Mouse (Mus musculus): ENCODE results near the gene Sytl3.

Sytl3 gene

DNA sequence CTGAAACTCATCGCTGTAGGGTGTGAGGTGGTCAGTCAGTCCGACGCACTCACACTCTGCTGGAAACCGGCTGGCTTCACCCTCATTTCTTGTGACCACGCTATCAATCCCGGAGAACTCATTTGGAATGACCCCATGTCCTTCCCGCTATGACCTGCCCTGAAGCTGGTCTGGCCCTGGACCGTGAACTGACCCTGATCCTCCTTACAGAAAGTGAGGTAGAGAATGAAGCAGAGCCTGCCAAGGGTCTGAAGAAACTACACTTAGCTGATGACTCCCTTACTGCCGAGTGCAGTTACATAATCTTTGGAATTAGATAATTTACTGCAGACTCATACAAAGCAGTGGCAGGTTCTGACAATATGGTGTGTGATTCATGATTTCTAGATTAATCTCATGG is 96.3 kb downstream of the Sytl3 start:
- DNase-seq (ENCODE audit: low spot score in 2 of 2) = no peak

DNA sequence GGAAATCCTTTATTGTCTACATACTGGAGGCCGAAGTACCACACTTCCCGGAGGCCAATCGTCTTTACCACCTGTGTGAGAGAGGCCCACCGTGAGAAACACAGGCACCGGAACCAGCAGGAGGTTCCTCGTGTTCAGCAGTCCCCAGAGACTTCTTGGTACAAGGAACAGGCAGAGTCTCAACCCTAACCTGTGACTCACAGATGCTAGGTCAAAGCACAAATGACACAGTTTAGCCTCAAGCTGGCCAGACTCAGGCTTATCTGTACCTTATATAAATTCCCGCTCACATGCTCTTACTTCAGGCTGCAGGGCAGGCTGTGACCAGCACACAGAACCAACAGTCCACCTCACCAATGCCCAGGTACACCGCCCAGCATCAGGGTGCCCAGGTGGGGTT is 97.0 kb downstream of the Sytl3 start:
- DNase-seq (ENCODE audit: low spot score in 2 of 2) = no peak

DNA sequence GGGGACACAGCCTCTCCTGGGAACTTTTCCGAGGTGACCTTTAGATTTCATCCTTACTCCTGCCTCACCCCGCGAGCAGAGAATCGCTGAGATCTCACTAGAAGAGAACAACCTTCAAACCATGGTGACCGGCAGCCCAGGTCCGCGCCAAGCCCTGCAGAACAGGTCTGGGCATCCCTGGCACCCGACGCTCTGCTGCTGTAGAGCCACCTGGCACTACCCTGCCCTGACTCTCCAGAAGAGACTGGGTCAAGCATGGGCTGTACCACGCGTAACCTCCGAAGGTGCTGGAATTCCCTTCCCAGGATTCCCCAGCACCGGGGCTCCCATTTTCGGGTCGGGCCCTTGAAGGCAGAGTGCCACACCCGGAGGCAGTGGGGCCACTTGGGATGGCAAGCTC is 99.0 kb downstream of the Sytl3 start:
- DNase-seq (ENCODE audit: low spot score in 2 of 2) = no peak

DNA sequence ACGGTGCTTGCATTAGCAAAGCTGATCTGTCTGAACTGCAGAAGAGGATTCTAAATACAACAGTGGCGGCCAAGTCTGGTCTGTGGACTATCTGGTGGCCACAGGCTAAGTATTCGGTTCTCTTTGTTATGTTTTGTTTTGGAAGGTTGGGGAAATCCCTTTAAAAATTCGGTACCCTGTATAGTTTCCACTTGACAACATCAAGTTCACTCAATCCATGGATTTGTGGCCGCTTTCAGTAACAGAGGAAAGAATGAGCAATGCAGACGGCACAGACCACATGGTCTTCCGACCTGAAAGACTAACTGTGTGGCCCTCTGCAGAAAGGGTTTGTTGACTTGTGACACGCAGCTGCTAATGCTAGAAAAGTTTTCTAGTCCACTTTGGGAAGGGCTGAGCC is 100.0 kb downstream of the Sytl3 start:
- no peak for DNase-seq (ENCODE audit: low spot score in 2 of 2)

DNA sequence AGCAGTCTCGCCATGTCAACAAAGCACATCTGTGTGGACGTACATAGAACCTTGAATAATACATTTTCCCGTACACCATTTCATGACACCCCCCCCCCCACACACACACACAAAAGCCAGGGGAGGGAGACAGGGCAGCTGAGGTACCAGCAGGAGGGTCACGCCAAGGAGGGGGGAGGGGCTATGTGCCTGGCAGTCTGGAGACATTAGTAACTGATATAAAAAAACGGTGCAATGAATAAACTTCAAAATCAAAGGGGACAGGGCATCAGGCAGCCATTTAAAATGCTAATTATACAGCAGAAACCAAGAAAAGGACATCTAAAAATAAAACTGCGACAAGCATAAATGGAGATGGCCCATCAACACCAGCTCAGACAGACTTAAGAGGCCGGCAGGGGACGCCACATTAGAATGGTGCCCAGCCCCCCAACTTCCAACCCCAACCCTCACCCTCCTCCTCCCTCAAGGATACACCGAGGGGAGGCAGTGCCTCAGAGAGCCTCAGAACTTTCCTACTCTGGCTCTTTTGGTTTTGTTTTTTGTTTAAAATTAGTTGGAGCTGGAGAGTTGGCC is 100.9 kb downstream of the Sytl3 start:
- no peak for DNase-seq (ENCODE audit: low spot score in 2 of 2)

DNA sequence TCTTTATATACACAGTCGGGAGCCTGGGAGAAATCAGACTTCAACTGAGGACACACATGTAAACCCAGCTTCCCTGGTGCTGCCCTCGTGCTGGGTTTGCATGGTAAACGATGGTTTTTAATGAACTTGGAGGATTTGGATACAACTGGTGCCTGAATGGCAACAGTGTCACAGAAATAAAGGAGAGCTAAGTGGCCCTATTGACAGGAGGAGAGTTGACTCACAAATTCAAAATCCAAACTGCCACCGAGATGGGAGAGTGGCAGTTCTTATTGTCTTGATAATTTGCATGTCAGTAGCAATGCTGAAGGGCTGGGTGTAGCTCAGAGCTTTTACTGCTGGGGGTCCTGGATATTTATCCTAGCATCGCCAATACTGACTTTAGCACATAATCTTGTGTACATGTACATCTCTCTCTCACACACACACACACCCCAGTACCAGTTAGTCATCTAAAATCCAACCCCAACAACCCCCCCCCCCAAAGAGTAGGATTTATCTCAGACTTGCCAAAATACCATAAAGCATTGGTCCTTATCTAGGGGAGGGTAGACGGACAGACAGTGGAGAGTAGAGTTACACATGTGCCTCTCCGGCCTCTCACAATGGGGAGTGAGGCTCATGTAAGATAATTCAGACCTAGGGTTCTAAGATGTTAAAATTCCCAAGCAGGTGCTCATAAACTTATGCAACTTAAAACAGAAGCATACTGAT is 104.8 kb downstream of the Sytl3 start:
- no peak for DNase-seq (ENCODE audit: low spot score in 2 of 2)

DNA sequence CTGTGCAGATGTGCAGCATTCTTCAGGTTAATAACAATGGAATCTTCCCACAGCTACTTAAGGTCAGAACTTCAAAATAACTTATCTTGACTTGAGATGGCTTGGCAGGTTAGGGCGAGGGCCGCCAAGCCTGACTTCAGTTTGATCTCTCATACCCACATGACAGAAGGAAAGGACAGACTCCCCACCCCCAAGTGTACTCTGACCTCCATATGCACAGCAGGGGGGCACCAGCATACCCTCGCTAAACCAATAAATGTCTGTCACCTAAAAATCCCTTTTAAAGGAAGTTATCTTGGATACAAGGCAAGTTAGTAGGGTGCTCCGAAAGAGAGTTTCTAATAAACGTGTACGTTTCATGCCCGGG is 105.3 kb downstream of the Sytl3 start:
- DNase-seq (ENCODE audit: low spot score in 2 of 2) = no peak

DNA sequence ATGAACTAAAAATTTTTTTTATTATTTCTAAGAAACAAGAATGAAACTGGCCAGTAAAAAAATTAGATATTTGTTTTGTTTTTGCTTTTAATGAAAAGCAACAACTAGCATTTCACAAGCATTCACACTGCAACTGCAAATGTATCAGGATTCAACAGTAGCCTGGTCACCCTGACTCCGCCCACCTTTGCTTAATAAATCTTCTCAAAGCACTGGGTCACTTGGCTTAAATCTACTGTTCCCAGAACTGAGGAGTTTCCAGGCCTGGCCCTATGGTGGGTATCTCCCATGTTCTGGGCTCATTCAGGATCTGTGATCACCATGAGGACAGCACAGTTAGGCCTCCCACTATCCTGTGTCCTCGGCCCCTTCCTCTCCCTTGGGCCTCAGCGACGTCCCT is 105.8 kb downstream of the Sytl3 start:
- no peak for DNase-seq (ENCODE audit: low spot score in 2 of 2)

DNA sequence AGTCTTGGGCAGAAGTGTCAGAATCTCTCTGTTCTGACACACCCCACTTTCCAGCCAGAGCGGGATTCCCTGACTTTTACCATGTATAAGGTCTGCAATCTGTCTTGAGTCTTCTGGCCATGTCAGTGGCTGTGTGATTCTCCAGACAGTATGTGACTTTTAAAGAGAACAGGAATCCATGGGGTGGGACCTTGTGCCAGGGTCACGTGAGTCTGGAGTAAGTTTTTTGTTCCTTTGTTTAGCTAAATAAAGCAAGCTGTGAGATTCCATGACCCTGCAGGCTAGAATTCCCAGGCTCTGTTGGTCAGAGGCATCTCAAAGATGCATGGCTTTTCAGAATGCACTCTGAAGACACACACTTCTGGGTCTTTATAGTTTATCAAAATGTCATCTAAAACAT is 107.0 kb downstream of the Sytl3 start:
- no peak for DNase-seq (ENCODE audit: low spot score in 2 of 2)

DNA sequence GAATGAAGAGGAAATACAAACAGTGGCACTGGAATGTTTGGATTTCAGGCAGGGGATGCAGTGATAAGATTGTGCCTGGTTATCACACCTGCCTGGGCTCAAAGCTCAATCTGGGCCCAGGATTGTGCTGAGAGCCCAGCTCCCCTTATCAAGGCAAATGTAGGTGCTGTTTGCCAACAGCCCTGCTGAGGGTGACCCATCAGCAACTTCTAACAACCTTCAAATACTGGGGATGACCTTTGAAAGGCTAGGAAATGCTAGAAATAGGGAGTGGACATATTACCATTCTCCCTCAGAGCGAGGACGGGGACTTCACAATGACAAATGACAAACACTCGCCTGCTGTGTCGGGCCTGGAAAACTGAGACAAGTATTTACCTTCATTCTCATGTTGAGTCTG is 107.9 kb downstream of the Sytl3 start:
- no peak for DNase-seq (ENCODE audit: low spot score in 2 of 2)

DNA sequence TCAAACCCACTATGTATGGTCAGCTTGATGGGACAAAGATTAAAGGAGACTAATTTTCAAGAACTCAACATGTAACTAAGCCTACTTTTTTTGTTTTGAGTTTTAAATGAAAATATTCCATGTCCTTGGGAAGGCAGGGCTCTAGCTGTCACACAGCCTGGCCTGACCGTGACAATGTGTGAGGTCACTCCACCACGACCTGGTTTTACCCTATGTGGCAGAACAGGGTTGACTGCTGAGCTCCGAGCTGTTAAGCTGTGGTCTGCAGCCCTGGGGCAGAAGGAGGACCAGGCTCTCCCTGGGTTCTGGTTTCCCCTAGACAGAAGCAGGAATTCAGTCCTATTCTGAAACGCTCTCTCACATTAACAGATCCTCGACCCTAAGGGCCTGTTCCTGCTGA is 108.9 kb downstream of the Sytl3 start:
- DNase-seq (ENCODE audit: low spot score in 2 of 2) = no peak

DNA sequence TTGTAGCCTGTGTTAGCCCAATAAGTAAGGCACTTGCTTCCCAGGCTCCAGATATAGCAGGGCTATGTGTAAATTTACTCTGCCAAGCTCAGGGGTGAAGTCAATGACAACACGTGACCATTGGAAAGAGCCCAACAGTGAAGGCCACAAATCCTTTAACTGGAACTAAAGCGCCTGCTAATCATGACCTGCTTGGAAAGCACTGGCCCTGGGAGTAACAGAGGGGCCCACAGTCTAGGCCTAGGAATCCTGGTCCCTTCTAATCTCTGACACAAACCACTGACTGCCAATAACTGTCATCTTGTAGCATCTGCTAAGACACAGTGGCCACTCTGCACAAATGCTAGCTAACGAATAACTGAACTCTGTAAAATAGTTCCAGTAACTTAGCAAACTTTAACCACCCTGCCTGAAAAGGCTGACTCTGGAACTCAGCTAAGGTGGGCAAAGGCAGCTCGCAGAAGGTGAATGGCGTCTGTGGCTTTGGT is 109.5 kb downstream of the Sytl3 start:
- DNase-seq (ENCODE audit: low spot score in 2 of 2) = no peak

DNA sequence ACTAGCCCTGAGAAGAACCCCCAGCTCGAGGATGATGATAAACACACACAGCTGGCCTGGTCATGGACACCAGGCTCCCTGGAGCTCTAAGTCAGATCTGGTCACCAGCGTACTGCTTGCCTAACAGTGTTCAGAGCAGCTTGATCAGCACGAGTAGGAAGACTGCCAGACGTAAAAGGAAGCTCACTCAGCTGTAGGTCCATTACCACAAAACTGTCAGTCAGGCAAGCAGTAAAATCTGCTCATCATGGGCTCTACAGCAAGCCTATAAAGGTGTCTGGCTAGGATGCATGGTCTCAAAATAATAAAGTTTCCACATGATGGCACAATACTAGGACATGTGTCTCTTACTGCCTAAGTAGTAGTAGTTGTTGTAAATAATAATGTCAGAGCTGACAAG is 110.7 kb downstream of the Sytl3 start:
- no peak for DNase-seq (ENCODE audit: low spot score in 2 of 2)

DNA sequence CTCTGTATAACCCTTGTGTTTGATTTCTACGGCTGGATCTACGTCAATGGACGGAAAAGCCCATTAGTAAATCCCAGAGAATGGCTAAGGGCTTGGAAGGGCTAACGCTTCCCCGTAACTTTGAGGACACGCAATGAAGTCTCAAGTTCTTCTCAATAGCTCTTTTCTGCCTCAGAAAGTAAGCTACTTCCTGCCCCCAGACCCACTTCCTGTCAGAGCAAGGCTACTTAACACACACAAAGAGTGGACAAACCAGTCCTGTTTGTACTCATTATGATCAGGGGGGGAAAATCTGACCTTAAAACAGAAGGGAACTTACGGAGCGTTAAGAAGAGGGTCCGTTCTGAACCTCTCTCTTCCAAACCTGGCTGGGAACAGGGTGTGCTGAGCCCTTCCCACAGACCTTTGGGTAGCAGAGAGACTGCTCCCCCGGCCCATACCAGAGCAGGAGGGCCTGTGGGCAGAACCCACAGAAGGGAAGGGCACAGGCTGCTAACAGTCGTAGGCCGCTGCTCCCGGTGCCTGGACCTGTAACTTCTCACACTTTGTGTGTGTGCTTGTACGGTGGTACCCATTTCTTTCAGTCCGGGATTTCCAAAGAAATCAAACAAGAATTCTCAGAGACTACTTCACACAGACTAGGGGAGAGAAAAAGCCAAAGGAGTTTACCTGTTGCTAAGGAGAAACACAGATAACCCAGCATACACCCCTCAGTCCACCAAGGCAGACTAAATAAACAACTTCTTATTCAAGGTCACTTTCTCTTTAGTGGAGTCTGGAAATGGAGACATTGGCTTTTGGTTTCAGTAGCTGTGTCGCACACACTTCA is 113.0 kb downstream of the Sytl3 start:
- DNase-seq (ENCODE audit: low spot score in 2 of 2) = no peak

DNA sequence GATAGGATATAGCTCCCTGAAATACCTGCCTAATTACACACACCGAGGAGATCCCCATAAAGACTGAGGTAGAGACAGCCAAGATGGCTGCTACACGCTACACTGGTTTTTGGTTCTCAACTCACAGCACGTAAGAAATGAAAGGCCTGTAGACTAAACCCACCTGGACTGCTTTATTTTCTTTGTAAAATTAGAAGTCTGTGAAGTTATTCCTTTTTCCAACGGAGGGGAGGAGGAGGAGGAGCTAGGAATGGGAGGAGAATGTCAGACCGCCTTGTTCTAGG is 113.5 kb downstream of the Sytl3 start:
- DNase-seq (ENCODE audit: low spot score in 2 of 2) = no peak

DNA sequence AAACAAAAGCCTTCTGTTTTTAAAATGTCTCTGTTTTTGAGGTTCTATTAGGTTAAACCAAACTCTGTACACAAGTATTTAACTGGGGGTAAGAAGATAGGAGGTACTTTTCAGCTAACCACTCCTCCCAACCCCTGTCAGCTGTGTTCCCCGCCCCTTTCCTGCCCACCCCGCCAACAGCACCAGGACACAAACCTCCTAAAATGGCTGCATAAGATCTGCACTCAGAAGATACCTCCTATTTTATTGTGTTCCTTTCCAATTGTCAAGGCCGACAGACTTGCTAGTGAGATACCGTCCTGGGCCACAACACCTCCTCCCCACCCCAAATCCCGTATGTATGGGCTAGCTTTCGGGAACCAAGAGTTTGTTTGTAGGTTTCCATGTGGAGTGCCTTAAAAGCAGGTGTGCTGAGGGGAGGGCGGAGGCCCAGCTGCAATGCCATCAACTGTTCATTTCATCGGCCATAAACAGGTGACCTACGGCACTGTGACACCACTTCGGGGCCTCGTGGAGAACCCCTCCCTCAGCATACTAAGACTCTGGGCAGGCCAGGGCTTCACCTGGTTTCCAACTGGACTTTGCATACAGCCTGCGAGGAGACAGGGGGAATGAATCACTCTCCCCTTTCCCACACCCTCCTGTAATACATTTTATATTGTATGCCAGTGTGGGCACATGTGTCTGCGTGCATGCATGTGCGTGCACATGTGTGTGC is 114.5 kb downstream of the Sytl3 start:
- no peak for DNase-seq (ENCODE audit: low spot score in 2 of 2)

DNA sequence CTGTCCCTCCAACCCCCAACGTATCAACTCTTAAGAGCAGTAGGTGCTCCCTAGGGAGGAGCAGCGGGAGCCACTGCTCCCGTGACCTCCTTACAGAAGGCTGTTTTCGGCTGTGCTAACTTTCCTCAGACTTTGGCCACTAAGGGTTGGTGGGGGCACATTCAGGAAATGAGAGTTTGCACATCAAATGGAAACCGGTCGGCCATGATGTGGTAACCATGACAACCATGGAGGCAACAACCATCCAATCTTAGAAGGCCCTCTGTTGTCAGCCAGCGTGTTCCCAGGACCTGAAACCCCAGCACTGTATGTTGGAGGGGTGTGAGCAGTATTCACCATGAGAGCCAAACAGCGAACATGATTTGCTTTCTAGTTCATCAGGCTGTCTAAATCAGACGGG is 116.3 kb downstream of the Sytl3 start:
- DNase-seq (ENCODE audit: low spot score in 2 of 2) = no peak

DNA sequence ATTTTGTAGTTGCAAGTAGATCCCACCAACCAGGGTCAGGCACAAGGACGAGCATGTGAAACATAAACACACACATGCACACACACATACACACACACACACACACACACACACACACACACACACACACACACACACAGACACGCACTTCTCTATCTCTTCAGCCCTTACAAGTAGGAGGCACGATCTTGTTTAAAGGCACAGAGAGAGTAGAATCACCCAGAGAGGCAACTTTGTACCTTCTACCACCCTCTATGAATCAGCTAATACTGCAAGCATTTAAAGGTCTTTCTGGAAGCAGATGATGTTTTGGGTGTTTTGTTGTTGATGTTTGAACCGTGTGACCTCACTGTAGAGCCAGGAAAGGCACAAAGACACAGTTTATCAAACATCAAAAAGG is 116.8 kb downstream of the Sytl3 start:
- no peak for DNase-seq (ENCODE audit: low spot score in 2 of 2)

DNA sequence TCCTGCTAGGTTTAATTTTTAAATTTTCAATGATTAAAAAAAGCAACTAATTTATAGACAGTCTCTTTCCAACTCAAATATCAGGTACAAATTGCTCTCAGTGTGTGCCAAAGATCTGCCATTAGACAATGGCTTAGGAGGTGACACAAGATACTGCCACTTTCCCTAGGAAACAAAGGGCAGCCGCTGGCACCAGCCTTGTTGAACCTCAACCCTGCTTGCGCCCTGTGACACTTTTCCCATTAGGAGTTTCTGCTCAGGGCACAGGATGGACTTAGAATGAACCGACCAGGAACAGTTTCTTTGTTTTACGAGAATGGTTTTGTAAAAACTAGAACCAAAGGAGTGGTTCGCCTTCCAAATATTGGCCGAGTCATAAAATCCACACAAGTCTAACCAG is 117.2 kb downstream of the Sytl3 start:
- no peak for DNase-seq (ENCODE audit: low spot score in 2 of 2)

DNA sequence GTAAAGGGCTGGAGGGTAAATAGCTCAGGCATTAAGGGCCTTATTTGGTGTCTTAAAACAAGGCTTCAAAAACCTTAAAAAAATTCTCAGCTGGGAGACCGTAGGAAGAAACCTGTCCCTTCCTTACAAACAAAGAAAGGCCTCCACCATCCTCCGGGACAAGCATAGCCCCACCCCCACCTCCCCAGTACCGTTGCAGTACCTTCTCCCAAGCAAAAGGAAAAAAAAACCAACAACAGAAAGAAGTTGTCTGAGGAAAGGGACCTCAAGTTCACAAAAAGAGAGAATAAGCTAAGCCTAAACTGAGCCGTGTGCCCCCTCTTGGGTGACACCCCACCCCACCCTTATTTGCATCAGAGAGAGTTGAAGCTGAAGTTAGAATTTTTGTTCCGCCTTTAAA is 117.7 kb downstream of the Sytl3 start:
- DNase-seq (ENCODE audit: low spot score in 2 of 2) = no peak

DNA sequence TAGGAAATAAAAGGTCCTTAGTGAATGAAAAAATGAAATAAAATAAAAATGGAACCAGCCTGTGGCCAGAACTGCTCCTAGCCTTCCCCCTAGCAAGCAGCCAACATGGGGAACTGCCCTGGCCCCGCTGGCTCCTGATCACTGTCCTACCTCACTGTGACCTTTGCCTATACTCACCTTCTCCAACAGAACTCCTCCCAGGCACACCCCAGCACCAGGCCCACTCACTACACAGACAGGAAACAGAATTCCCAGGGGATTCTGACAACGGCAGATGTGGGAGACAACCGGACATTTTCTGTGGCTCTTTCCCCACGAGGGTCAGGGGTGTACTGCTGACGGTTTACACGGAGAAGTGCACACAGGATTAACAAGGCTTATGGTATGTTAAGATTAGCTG is 118.2 kb downstream of the Sytl3 start:
- DNase-seq (ENCODE audit: low spot score in 2 of 2) = no peak

DNA sequence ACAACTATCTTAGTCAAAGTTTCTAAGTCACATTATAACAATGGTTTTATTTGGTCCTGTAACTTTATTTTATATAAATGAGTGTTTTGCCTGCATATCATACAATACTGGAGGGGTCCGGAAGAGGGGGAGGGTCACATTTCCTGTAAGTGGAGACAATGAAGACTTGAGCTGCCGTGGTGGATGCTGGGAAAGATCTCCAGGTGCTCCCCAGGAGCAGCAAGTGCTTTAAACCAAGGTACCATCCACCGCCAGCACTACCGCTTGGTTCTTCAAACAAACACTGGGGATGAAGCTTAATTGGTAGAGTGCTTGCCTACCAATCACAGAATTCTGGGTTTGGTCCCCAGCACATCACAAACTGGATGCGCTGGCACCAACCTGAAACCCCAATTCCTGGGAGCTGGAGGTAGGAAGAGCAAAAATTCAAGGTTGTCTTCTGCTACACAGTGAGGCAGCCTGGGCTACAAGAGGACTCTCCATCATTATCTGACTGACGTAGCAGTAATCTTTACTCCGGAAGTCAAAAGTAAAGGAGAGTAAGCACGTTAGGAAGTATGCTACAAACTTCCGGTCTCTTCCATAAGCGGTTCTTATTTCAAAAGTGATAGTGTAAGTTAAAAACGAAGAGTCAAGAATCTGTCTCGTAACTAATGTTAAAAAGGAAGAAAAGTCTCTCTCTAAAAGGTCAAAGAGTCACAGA is 118.9 kb downstream of the Sytl3 start:
- no peak for DNase-seq (ENCODE audit: low spot score in 2 of 2)

Measured in frontal cortex, postnatal 14 days (tissue).